Mouse (Mus musculus): ENCODE measurements around the gene Sox6. TPM values are rescaled to one million over a fixed set of nuclear protein-coding genes. Genes with fewer than 3 reads are reported as not detected.
A peak's percentile ranks its signal among the peaks of the same experiment; 100 is the strongest.

Sox6 gene
- polyA plus RNA-seq, 1 experiment from 2014 or later = 63.2 TPM

GRCm38 (mm10) chr7:115453042-115453712 lies 585.4 kb downstream of the Sox6 start:
- ATAC-seq (ENCODE audit: low FRiP score, low read depth) = peak; percentile 70
- Histone ChIP-seq H3K4me2 (replicated peaks) (peak overlapping the region; percentile 34), H3K9ac (replicated peaks) (0 out of 2 replicates have a peak overlapping the region, but pooled peaks have one; percentile 17), H3K36me3 (no peaks in the 10 kb centered on the region), H3K4me3 (peak overlapping the region; percentile 17; the same call in 1 of the 2 replicates), H3K27ac (replicated peaks) (no peak overlapping the region), H3K4me1 (peaks cover 12% of the 10 kb centered on the region), H3K9me3 (no peaks in the 10 kb centered on the region), H3K27me3 (peaks cover 6% of the 10 kb centered on the region)
- WGBS = 22% methylated on average over 21 of the region's 21 CpGs

GRCm38 (mm10) chr7:115450431-115451195 lies 588.0 kb downstream of the Sox6 start:
- Histone ChIP-seq H3K4me1 (peaks cover 16% of the 10 kb centered on the region), H3K27me3 (peaks cover 6% of the 10 kb centered on the region), H3K36me3 (no peaks in the 10 kb centered on the region), H3K27ac (replicated peaks) (no peak overlapping the region), H3K4me2 (replicated peaks) (no peak overlapping the region), H3K9ac (replicated peaks) (no peak overlapping the region), H3K4me3 (no peak overlapping the region), H3K9me3 (no peaks in the 10 kb centered on the region)
- ATAC-seq (ENCODE audit: low FRiP score, low read depth) = no peak
- WGBS = 50% methylated on average over 23 of the region's 23 CpGs

- H3K27ac ChIP-seq (replicated peaks) = no peak overlapping the region
- no peak overlapping the region for H3K9ac ChIP-seq (replicated peaks)
- H3K36me3 ChIP-seq = no peaks in the 10 kb centered on the region
- H3K4me3 ChIP-seq = no peak overlapping the region
- no peak for ATAC-seq (ENCODE audit: low FRiP score, low read depth)
- peaks cover 3% of the 10 kb centered on the region; the same call in 1 of the 2 replicates for H3K27me3 ChIP-seq
- peaks cover 16% of the 10 kb centered on the region for H3K4me1 ChIP-seq
- no peaks in the 10 kb centered on the region for H3K9me3 ChIP-seq
- WGBS = 69% methylated on average over 8 of the region's 8 CpGs
- no peak overlapping the region for H3K4me2 ChIP-seq (replicated peaks)
Measured at GRCm38 (mm10) chr7:115448403-115449025, 590.1 kb downstream of the Sox6 start.

GRCm38 (mm10) chr7:115447091-115447490 lies 591.5 kb downstream of the Sox6 start:
- H3K4me2 ChIP-seq (replicated peaks) = no peak overlapping the region
- no peaks in the 10 kb centered on the region for H3K36me3 ChIP-seq
- peaks cover 12% of the 10 kb centered on the region for H3K4me1 ChIP-seq
- no peak overlapping the region for H3K27ac ChIP-seq (replicated peaks)
- 69% methylated on average over 3 of the region's 3 CpGs for WGBS
- peaks cover 3% of the 10 kb centered on the region; the same call in 1 of the 2 replicates for H3K27me3 ChIP-seq
- ATAC-seq (ENCODE audit: low FRiP score, low read depth) = no peak
- H3K9me3 ChIP-seq = no peaks in the 10 kb centered on the region
- no peak overlapping the region for H3K4me3 ChIP-seq
- no peak overlapping the region for H3K9ac ChIP-seq (replicated peaks)

- Histone ChIP-seq H3K4me1 (peaks cover 12% of the 10 kb centered on the region), H3K36me3 (no peaks in the 10 kb centered on the region), H3K9ac (replicated peaks) (no peak overlapping the region), H3K4me2 (replicated peaks) (no peak overlapping the region), H3K4me3 (no peak overlapping the region), H3K9me3 (no peaks in the 10 kb centered on the region), H3K27ac (replicated peaks) (no peak overlapping the region), H3K27me3 (peaks cover 3% of the 10 kb centered on the region; the same call in 1 of the 2 replicates)
- WGBS = 14% methylated on average over 6 of the region's 6 CpGs
- no peak for ATAC-seq (ENCODE audit: low FRiP score, low read depth)
Measured at GRCm38 (mm10) chr7:115446481-115447016, 592.0 kb downstream of the Sox6 start.

- Histone ChIP-seq H3K9ac (replicated peaks) (no peak overlapping the region), H3K4me1 (peaks cover 3% of the 10 kb centered on the region; the same call in 1 of the 2 replicates), H3K27ac (replicated peaks) (no peak overlapping the region), H3K9me3 (no peaks in the 10 kb centered on the region), H3K4me2 (replicated peaks) (no peak overlapping the region), H3K27me3 (0 out of 2 replicates have a peak, but pooled peaks cover 2% of the 10 kb centered on the region), H3K4me3 (no peak overlapping the region), H3K36me3 (no peaks in the 10 kb centered on the region)
- 89% methylated on average over 7 of the region's 7 CpGs for WGBS
- no peak for ATAC-seq (ENCODE audit: low FRiP score, low read depth)
Measured at GRCm38 (mm10) chr7:115426161-115426982, 612.2 kb downstream of the Sox6 start.

- Histone ChIP-seq H3K4me1 (peaks cover 5% of the 10 kb centered on the region; the same call in 1 of the 2 replicates), H3K9ac (replicated peaks) (no peak overlapping the region), H3K4me2 (replicated peaks) (no peak overlapping the region), H3K27ac (replicated peaks) (no peak overlapping the region), H3K9me3 (no peaks in the 10 kb centered on the region), H3K4me3 (no peak overlapping the region), H3K36me3 (no peaks in the 10 kb centered on the region), H3K27me3 (0 out of 2 replicates have a peak, but pooled peaks cover 2% of the 10 kb centered on the region)
- no peak for ATAC-seq (ENCODE audit: low FRiP score, low read depth)
- WGBS = 67% methylated on average over 7 of the region's 7 CpGs
Measured at GRCm38 (mm10) chr7:115422828-115423227, 615.8 kb downstream of the Sox6 start.

GRCm38 (mm10) chr7:115420960-115421359 lies 617.6 kb downstream of the Sox6 start:
- no peak overlapping the region for H3K4me3 ChIP-seq
- H3K27me3 ChIP-seq = 0 out of 2 replicates have a peak, but pooled peaks cover 2% of the 10 kb centered on the region
- H3K4me1 ChIP-seq = peaks cover 5% of the 10 kb centered on the region; the same call in 1 of the 2 replicates
- H3K36me3 ChIP-seq = no peaks in the 10 kb centered on the region
- H3K4me2 ChIP-seq (replicated peaks) = no peak overlapping the region
- no peak for ATAC-seq (ENCODE audit: low FRiP score, low read depth)
- no peaks in the 10 kb centered on the region for H3K9me3 ChIP-seq
- no peak overlapping the region for H3K27ac ChIP-seq (replicated peaks)
- no peak overlapping the region for H3K9ac ChIP-seq (replicated peaks)
- WGBS = 65% methylated on average over 12 of the region's 12 CpGs

Other genes with a start within 250 kb of the Sox6 start
- gene 1110004F10Rik, start 601 bp upstream of the Sox6 start, polyA plus RNA-seq (2016; fragmentation: Nextera tagmentation; extraction: Ambion mirVana) = 319 and 321 TPM in 2 replicates
- gene Gm4353, start 45.8 kb upstream of the Sox6 start, polyA plus RNA-seq (2016; fragmentation: Nextera tagmentation; extraction: Ambion mirVana) = 0.68 and 0.98 TPM in 2 replicates